Mouse (Mus musculus) T-helper 17 cell (primary cell): ENCODE results near the gene Gpr89.

Experiments
- in situ Hi-C, 2 experiments: fragments of 300-600 bp; cut with MboI, MseI; formaldehyde crosslinking; loops; 1 replicate in 1 of 2; 2 replicates in 1 of 2; pipeline ENCODE4 v1.15.1; 2025; ENCODE audit warnings: high pct_unique_total_duplicates in 2 of 2

The Gpr89 gene

DNA sequence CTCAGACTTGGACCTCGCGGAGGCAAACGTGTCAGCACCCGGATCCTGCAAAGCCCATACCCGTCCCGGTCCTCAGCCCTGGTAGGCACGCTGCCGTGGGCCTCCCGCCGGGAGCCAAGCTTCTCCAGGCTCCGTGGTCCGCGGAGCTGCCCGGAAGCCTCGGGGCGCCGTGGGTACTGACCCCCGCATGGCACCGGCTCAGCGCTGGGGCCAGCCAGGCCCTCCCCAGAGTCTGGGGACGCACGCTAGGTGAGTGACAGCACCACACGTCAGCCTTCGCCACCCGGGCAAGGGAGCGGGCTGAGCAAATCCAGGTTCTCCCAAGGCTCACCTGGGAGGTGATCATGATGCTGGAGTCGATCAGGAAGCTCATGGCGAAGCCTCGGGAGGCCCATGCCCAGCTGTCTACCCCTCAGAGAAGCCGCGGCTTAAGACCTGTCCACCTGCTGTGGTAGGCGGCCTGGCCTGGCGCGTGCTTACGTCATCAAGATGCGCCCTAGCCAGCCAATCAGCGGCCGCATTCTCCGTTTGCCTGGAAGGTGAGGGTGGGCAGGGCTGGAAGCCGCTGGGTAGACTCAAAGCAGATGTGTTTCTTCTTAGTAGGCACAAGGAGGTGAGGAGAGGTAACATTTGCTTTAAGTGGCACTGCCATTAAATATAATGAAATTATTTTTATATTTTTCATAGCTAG is at the start of gene Gpr89:
Gene Gpr89, minus strand, starts transcription at position 496 of the 691 bp plus-strand sequence.
- in situ Hi-C loops = loop anchor here in 1 of 2 experiments (25.0 kb wide), 1 partner anchor 93 kb away; no protein-coding TSS in a partner anchor

DNA sequence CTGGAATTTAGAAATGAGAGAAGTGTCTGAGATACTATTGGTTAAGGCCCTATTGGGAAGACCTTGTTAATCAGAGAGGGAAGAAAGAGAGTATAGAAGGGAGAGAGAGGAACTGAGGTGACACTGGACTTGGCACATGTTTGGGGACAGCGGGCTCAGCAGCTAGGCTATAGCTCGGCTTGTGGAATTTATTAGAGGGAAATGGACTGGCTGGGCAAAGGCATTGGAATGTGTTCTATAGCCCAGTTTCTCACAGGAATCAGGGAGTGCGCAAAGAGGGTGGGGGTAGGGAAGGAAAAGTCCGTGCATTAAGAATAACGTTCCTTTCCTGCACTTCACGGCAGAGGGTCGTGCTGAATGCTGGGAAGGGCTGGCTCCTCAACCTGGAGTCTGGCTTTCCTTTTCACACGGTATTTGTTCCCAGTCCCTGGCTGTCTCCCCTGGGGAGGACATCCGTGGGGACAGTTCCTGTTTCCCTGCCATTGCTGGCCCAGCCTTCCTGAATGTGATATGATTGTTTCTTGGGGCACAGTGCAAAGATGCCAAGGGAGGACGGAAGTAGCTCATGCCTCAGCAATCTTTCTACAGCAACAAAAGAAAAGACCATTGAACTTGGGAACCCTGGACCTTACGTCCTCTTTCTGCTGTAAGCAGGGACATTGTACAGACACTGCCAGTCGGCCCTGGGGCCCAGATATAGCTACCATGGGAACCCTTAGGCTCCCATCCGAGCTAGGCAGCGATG is 48.5 kb upstream of the Gpr89 start:
- in situ Hi-C loops = loop anchor here in 1 of 2 experiments (25.0 kb wide), 1 partner anchor 1459 kb away; no protein-coding TSS in a partner anchor

DNA sequence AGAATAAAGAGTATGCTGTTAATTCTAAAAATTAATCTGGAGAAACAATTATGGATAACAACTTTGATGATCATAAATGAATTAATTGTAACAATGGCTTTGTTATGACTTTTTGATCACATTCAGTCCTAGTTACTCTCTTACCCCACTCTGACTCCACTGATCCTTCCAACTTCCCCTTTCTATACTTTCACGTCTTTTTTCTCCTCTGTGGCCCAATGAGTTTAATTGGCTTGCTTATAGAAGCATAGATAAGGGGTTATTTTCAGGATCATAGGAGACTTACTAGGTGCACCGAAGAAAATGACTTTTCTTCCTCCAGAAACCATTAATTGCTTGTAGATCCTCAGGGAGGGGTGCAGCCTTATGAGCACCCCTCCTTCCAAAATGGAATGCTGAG is 37.6 kb upstream of the Gpr89 start:
- in situ Hi-C loops = loop anchor here in 1 of 2 experiments (5.0 to 10.0 kb wide), 2 partner anchors 35 to 1462 kb away; no protein-coding TSS in a partner anchor

DNA sequence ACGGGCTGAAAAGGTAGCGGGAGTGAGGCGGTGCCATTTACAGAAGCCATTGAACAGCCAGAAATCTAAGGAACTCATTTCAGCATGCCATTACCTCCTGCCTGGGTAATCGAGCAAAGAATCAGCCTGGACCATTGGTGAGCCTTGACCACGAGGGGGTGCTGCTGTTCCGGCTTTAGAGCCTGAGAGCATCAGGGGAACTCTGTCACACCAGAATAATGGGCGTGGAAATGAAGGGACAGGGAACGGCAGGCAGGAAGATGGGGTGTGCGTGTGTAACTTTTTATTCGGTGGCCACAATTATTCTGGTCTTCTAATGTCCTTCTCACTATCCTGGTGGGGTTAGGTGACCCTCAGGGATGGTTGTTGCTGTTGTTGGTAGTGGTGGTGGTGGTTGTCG is 33.6 kb upstream of the Gpr89 start:
- in situ Hi-C loops = loop anchor here (5.0 to 10.0 kb wide), 3 partner anchors 144 to 406 kb away; no protein-coding TSS in a partner anchor

DNA sequence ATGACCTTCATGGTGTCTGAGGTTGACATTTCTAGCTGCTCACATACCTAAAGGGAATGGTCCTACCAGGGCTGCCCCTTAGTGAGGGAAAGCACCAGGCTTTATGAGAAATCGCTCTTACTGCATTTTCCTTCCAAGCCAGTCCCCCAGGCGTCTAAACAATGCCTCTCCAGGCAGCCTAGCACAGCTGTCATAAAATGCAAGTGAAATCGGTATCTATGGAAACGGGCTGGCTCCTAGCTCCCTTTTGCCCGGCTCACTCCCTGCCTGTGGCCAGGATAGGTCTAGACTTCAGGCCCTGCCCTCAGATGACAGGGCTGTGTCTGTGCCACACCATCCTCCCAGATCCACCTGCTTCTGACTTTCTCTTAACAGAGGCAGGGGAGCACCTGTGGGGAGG is 32.5 kb upstream of the Gpr89 start:
- in situ Hi-C loops = loop anchor here (5.0 to 10.0 kb wide), 3 partner anchors 145 to 407 kb away; no protein-coding TSS in a partner anchor

DNA sequence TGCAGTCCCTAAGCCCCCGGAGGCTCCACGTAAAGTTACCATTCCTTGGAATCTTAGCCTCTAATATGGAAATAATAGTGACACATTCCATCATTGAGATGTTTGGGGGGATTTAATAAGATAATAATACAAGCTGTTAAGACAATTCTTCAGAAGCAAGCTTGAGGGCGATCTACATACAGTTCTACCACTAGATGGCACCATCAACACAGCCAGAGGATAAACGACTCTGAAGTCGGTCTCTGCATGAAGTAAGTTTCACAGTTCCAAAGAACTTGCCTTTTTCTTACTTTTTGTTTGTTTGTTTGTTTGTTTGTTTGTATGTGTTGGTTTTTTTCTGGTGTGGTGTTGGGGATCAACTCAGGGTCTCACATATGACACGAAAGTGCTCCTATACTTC is 31.1 kb upstream of the Gpr89 start:
- in situ Hi-C loops = loop anchor here (5.0 to 10.0 kb wide), 3 partner anchors 146 to 409 kb away; no protein-coding TSS in a partner anchor

DNA sequence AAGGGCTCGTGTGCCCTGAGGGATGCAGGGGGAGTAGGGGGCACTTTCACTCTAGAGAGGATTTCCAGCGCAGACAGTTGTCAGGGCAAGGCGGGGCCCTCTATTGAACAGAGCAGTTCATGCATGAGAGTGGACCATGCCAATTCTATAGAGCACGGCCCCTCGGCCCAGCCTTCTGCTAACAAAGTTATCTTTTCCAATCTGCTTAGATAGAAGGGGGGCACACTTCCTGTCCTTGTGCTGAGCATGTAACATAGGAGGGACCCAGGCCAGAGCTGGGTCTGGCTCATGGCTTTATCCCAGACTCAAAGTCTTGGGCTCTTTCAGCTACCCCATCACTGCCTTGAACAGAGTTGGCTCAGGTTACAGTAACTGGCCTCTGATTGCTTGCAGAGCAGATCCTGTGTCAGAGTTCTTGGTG is 26.1 kb upstream of the Gpr89 start:
- in situ Hi-C loops = loop anchor here in 1 of 2 experiments (10.0 kb wide), 1 partner anchor 414 kb away; no protein-coding TSS in a partner anchor

DNA sequence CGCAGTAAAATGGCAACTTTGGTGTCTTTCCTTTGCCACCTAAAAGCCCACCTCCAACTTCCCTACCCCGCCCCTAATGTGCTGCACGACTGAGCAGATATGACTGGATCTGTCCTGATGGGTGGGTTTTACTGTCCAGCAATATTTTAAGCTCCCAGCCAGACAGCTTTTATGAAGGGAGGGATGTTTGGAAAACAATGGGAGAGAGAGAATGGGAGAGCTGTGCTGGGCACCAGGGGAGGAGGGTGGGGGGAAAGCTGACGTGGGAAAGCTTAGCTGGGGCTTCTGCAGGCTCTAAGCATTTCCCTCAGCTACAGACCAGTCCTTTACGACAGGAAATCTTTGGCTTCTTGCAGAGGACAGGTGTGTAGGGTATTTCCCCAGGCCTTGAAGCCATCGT is 20.8 kb upstream of the Gpr89 start, which contains the start of gene Gja8:
Gene Gja8, minus strand, starts transcription at position 101 of the 400 bp plus-strand sequence.
- in situ Hi-C loops = loop anchor here in 1 of 2 experiments (10.0 kb wide), 1 partner anchor 419 kb away; no protein-coding TSS in a partner anchor

DNA sequence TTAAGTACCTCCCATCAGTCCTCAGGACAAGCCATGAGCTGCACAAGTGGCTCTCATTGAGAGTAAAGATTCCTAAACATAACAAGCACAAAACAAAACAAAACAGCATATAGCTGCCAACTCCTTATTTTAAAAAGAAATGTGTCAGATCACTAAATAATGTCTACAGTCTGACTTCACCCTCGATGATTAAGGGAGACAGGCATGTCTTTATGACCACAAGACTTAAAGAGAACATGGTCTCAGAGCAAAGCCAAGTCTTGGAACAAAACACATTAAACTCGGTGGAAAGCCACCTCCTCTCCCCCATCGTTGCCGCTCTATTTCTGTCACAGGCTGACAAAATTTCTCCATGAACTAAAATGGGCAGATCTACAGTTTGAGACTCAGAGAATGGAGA is 19.5 kb upstream of the Gpr89 start:
- in situ Hi-C loops = loop anchor here in 1 of 2 experiments (10.0 to 25.0 kb wide), 2 partner anchors 112 to 420 kb away; no protein-coding TSS in a partner anchor

DNA sequence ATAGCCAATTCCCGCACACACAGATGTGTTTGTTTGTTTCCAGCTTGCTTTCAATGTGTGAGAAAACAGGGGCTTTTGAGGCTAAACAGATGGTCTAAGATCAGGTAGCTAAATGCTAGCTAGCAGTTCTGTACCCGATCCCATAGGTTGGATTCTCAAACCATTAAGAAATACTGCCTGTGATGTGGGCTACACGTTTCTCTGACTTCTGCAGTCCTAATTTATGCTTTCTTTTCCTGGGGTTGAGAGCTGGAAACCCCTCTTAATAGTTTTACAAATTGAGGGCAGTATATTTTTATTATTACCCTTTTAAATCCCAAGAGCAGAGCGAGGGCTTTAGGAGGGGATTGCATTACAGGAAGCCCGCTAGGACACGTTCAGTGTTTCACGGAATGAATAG is 15.8 kb upstream of the Gpr89 start:
- in situ Hi-C loops = loop anchor here in 1 of 2 experiments (10.0 to 25.0 kb wide), 2 partner anchors 109 to 424 kb away; no protein-coding TSS in a partner anchor

DNA sequence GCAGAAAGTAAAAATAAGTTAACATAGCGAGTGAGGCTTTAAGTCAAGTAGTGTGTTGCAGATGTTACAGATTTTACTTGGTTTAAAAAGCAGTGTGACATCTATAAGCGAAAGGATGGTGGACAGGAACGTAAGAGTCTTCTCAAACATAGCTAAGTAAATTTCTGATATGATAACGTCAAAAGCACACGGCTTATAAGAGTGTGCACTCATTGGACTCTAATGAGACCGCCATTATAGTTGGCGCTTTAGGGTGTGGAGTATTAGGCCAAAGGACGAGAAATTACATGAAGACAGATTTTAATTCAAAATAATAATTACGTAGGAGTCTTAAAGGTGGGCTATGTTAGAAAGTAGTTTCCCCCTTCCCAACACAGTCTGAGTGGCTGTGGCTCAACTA is 446 bp upstream of the Gpr89 start:
- in situ Hi-C loops = loop anchor here in 1 of 2 experiments (25.0 kb wide), 1 partner anchor 93 kb away; no protein-coding TSS in a partner anchor

DNA sequence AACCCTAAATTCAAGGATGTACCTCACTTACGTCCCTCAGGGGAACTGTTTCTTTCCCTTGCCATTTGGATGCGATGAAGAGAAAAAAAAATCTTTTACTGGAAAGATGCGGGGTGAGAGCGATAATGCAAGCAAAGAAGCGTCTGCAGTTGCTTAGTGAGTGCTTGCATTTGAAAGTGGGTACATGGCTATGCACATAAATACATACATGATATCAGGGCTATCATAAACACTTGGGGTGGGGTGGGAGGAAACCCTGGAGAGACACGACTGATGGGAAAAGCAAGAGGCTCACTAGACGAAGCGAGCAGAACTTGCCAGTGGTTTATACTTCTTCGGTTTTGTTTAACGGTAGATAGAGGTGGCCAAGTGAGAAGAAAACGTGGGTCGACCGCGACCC is 753 bp downstream of the Gpr89 start, which contains the start of gene Gja5:
Gene Gja5, plus strand, starts transcription at position 301 of the 400 bp plus-strand sequence.
- in situ Hi-C loops = loop anchor here in 1 of 2 experiments (25.0 kb wide), 1 partner anchor 92 kb away; no protein-coding TSS in a partner anchor

DNA sequence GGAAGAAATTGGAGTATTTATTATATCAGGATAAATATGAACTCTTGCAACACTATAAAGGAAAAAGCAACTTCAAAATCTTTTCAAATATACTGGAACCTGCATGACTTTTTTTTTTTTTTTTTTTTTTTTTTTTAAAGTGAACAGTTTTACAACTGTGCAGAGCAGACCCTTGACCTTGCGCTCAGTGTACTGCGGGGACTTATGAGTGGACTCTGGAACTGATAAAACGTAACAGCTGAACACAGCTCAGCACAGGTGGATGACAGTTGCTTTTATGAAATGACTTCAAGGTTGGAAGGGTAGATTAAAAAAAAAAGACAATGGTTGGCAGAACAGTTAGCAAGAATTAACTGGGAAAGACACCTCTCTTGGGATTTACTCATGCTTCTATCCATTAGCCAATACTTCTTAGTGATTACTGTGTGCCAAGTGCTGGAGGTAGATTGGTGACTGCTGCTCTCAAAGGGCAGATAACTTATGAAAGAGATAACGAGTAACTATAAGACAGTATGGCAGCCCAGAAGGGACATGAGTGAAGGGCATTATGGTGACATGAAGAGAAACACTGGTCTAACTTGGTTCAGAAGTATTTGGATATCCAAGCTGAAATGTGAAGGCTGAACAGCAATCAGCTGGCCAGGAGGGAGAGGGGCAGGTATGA is 2.7 kb downstream of the Gpr89 start:
- in situ Hi-C loops = loop anchor here in 1 of 2 experiments (25.0 kb wide), 1 partner anchor 90 kb away; no protein-coding TSS in a partner anchor

DNA sequence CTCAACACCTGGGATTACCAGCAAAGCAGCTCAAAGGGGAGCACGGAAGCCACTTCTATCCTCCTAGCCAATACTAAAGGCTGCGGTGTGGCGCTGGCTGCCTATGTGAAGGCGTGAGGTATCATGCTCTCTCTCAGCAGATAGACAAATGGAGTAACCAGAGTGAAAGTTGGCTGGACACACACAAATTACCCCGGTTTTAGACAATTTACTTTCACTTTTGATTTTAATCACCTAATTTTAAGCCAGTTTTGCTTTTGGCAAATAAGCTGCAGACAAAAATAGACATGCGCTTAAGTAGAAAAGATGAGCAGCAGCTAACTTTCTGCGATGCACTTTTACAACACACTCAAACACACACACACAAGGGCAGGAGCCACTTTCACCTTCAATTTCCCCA is 21.5 kb downstream of the Gpr89 start:
- in situ Hi-C loops = loop anchor here in 1 of 2 experiments (10.0 kb wide), 1 partner anchor 1879 kb away; no protein-coding TSS in a partner anchor

DNA sequence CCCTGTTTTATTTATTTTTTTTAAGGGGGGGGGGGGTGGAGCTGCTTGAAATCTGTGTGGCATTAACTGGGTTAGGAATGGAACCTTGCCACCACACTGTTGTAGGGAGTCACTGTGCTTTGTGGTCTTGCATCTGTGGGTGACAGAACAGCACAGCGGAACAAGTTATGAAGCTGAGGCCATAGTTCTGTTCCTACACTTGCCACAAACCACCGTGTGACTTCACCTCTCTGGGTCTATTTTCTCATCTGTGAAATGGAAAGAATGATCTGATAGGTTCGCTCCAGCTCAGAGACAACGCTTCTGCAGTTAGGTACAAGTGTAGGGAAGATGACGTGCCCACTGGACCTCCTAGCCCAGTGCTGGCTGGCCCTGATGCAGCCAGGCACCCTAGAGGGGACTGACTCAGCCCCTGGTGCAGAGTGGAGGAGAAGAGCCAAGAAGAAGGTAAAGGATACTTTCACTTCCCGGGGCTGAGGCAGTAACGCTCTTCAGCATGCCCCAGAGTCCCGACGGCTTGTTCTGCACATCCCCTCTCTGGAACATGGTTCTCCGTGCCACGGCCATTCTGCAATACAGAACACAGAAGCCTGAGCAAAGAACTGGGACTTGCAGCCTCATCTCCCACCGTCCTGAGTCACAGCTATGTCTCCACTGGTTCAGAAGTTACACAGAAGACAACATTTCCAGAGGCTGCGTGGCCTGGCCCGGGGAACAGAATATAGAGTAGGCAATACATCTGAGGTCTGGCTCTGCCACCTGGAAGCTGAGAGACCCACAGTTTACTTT is 22.9 kb downstream of the Gpr89 start:
- in situ Hi-C loops = loop anchor here in 1 of 2 experiments (10.0 kb wide), 1 partner anchor 1877 kb away; no protein-coding TSS in a partner anchor

DNA sequence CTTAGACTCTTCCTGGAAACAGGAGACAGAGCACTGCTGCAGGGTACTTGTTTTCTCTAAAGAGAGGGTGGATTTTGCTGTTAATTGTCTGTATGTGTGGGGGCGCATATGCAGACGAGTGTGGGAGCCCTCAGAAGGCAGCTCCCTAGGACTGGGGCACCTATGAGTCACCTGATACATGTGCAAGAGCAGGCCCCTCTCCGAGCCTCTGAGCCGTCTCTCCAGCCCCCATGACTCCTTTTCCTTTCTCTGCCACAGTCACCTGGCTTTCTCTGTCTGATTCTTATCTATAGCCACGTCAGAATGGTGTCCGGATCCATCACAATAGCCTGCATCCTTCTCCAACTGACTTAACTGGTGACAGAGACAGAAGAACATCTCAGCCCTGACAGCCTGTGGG is 23.6 kb downstream of the Gpr89 start:
- in situ Hi-C loops = loop anchor here in 1 of 2 experiments (10.0 kb wide), 1 partner anchor 1877 kb away; no protein-coding TSS in a partner anchor

DNA sequence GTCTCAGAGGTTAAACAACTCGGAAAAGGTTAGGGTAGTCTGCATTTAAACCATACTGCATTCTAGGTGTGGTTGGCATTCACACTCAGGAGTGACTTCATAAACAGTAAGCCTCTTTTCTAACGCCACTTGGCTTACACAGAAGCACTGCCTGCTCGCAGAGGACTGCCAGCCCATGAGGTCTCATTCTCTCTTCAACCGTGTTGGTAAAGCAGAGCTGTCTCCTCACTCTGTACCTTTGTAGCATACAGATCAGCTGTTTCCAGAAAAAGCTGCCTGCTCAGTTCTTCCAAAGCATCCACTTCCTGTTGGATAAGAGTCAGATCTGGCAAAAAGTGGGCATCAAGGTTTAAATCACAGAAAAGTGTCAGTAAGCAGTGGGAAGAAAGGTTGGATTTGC is 24.8 kb downstream of the Gpr89 start:
- in situ Hi-C loops = loop anchor here in 1 of 2 experiments (10.0 kb wide), 1 partner anchor 1876 kb away; no protein-coding TSS in a partner anchor

DNA sequence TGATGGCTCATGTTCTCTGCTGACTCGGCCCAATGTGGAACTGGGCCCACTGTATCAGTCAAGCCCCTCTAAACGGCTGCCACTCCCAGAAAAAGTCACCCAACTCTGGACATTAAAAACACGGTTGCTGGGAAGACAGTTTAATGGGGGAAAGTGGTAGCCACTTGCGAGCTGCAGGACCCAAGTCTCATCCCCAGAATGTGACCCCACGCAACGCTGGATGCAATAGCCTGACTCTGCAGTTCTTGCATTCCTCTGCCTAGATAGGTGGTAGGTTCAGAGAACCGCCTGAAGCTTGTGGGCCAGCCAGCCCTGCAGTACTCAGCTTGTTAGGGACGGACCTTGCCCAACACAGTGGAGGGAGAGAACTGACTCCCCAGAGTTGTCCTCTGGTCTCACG is 25.6 kb downstream of the Gpr89 start:
- in situ Hi-C loops = no loop called here

DNA sequence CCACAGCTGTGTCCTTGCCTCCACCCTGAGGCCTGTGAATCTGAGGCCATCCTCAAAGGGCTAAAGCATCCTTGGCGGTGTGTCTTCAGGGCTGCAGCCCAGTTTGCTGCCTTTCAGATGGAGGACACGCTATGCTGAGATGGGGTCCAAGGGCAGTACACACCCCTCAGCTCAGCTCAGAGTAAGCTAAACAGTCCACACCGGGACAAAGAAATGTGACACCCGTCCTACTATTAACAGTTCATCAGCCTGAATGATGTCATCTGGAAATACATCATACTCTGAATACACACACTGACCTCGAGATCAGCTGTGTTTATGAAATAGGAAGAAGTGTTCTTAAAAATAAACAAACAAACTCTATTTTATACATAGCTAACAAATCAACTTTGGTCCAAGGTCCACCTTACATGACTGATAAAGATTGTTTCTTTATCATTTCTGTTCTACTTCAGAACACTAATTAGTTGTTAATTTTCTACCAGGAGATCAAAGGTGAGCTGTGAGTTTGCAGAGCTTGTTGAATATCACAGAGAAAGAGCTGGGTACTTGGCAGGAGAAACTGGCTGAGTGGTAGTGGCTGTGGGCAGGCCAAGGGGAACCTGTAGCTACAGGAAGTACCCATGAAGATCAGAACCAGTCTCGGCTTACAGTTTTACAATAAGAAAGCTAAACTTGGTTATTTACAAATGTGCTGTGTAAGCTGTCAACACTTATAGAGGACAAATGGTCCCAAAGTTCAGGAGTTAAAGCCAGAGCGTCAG is 30.2 kb downstream of the Gpr89 start:
- in situ Hi-C loops = no loop called here
